Mouse (Mus musculus) erythroblast, embryonic 14.5 days (primary cell): ENCODE measurements around the gene Dcp1b.

Experiments
- GATA1 ChIP-seq: IDR thresholded peaks from 2 replicates; pipeline ENCODE4 v1.6.1; 2012; ENCODE audit warnings: low read length, inconsistent platforms, mixed read lengths
- TAL1 ChIP-seq: IDR thresholded peaks from 3 replicates; pipeline ENCODE4 v1.6.1; 2012; ENCODE audit warnings: low read length, inconsistent platforms, mixed read lengths

GRCm38 (mm10) chr6:119175078-119175853, at the start of gene Dcp1b:
- TF ChIP-seq TAL1 (no peak), GATA1 (no peak)
